Mouse (Mus musculus) embryonic facial prominence, embryonic 13.5 days (tissue): ENCODE measurements around the gene Pmf1. TPM values are rescaled to one million over a fixed set of nuclear protein-coding genes. Genes with fewer than 3 reads are reported as not detected.

Source experiments
- ATAC-seq: fragments of 200-750 bp; cut with Nextera tagmentation; 2 replicates; pipeline ENCODE4 v1.8.0; 2017; ENCODE audit warnings: low read depth; ENCODE audit not compliant: insufficient number of reproducible peaks, insufficient read depth, low FRiP score, low TSS enrichment
- H3K27ac ChIP-seq: fragments of 300-500 bp; sonication (generic); 2 replicates; pipeline ENCODE4 v1.5.1; 2015; ENCODE audit warnings: moderate library complexity, mild to moderate bottlenecking, inconsistent platforms
- H3K27me3 ChIP-seq: fragments of 300-500 bp; sonication (generic); 2 replicates; pipeline ENCODE4 v1.6.1; 2015; ENCODE audit warnings: mild to moderate bottlenecking, inconsistent platforms
- H3K36me3 ChIP-seq: fragments of 300-500 bp; sonication (generic); 2 replicates; pipeline ENCODE4 v1.6.1; 2015; ENCODE audit warnings: mild to moderate bottlenecking, inconsistent platforms
- H3K4me1 ChIP-seq: fragments of 300-500 bp; sonication (generic); 2 replicates; pipeline ENCODE4 v1.6.1; 2015; ENCODE audit warnings: inconsistent platforms
- H3K4me2 ChIP-seq: fragments of 300-500 bp; sonication (generic); 2 replicates; pipeline ENCODE4 v1.6.1; 2015; ENCODE audit warnings: moderate library complexity, mild to moderate bottlenecking, inconsistent platforms
- H3K4me3 ChIP-seq: fragments of 300-500 bp; sonication (generic); 2 replicates; pipeline ENCODE4 v1.5.1; 2015; ENCODE audit warnings: mild to moderate bottlenecking, inconsistent platforms
- H3K9ac ChIP-seq: fragments of 300-500 bp; sonication (generic); 2 replicates; pipeline ENCODE4 v1.6.1; 2015; ENCODE audit warnings: mild to moderate bottlenecking, inconsistent platforms
- H3K9me3 ChIP-seq: fragments of 300-500 bp; sonication (generic); 2 replicates; pipeline ENCODE4 v1.6.1; 2016; ENCODE audit warnings: inconsistent platforms
- WGBS: fragments of 180-500 bp; shearing (Covaris S2); methylation state at CpG from one replicate; pipeline ENCODE4 v1.1.7; 2015; ENCODE audit warnings: mixed read lengths; 5-methylcytosine and 5-hydroxymethylcytosine counted together
- polyA plus RNA-seq: library from polyadenylated mRNA; unstranded; fragments of >200 nt; fragmentation: Nextera tagmentation; extraction: Ambion mirVana; gene quantifications from 2 replicates; pipeline ENCODE4 v1.2.1, GENCODE M21; 2015

Pmf1 gene
- 121 and 153 TPM in 2 replicates for polyA plus RNA-seq

- Histone ChIP-seq H3K9me3 (no peaks in the 10 kb centered on the region), H3K4me2 (peak within 1 kb of the TSS; percentile 68), H3K9ac (peak within 1 kb of the TSS; percentile 86), H3K36me3 (peaks cover 37% of the 10 kb centered on the region), H3K27ac (peak within 1 kb of the TSS; percentile 95), H3K4me3 (peak within 1 kb of the TSS; percentile 66), H3K27me3 (no peaks in the 10 kb centered on the region), H3K4me1 (peaks cover 31% of the 10 kb centered on the region)
- peak; percentile 89 for ATAC-seq
- WGBS, result under 1% methylated on average over 54 of the region's 54 CpGs
Measured at GRCm38 (mm10) chr3:88409741-88410644, at the start of gene Pmf1. TSS of gene Pmf1 (minus strand) at chr3:88410331.

DNA sequence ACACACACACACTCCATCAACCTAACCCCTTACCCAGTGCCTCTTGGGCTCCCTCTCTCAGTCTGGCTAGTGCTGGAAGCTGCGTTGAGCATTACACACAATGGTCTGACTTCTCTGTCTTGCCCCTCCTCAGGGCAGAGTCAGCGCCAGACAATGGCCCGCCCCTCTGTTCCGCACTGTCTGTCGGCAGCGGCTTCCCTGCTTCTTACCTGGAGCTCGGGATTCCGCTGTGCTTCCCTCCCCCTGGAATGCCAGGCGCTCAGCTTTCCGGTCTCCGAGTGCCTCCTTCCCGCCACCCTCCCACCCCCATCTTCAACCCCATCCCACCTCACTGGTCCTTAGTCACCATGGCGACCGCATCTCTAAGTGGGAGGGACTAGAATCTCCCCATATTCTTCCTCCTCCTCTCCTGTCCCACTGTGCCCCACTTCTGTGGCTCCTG is 48.7 kb upstream of the Pmf1 start:
- peak overlapping the region; percentile 34 for H3K4me3 ChIP-seq
- H3K4me2 ChIP-seq, result peak overlapping the region; percentile 58
- H3K27ac ChIP-seq, result no peak overlapping the region
- H3K9me3 ChIP-seq, result no peaks in the 10 kb centered on the region
- peak overlapping the region; percentile 62 for H3K9ac ChIP-seq
- H3K36me3 ChIP-seq, result no peaks in the 10 kb centered on the region
- no peak; the same call in 1 of the 2 replicates for ATAC-seq
- H3K4me1 ChIP-seq, result peaks cover 41% of the 10 kb centered on the region
- WGBS, result 1% methylated on average over 14 of the region's 14 CpGs
- peaks cover 4% of the 10 kb centered on the region; the same call in 1 of the 2 replicates for H3K27me3 ChIP-seq

GRCm38 (mm10) chr3:88456746-88457532 is 46.8 kb upstream of the Pmf1 start:
- Histone ChIP-seq H3K27ac (no peak overlapping the region), H3K4me1 (peaks cover 44% of the 10 kb centered on the region), H3K36me3 (no peaks in the 10 kb centered on the region), H3K9me3 (no peaks in the 10 kb centered on the region), H3K4me3 (no peak overlapping the region), H3K9ac (no peak overlapping the region), H3K4me2 (no peak overlapping the region), H3K27me3 (peaks cover 4% of the 10 kb centered on the region; the same call in 1 of the 2 replicates)
- ATAC-seq, result no peak
- 72% methylated on average over 7 of the region's 7 CpGs for WGBS

DNA sequence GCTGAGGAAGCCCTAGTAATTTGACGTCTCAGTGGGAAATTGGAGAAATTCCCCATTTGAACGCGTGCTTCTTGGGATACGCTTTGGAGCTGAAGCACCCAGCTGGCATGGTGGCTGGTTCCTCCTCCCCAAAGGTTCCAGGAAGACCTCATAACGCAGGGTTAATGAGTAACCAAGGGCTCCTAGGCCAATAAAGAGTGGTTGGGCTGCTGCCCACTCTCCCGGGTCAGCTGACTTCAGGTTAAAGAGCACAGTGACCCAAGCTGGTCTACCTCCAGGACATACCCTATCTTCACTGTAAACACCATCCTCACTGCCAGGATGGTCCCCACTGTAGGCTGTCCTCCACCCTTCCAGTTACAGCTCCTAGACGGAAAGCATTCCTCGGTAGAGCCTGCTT is 46.2 kb upstream of the Pmf1 start:
- no peak overlapping the region for H3K27ac ChIP-seq
- H3K4me3 ChIP-seq, result no peak overlapping the region
- 90% methylated on average over 8 of the region's 8 CpGs for WGBS
- H3K4me2 ChIP-seq, result no peak overlapping the region
- peaks cover 43% of the 10 kb centered on the region for H3K4me1 ChIP-seq
- H3K27me3 ChIP-seq, result peaks cover 4% of the 10 kb centered on the region; the same call in 1 of the 2 replicates
- H3K9me3 ChIP-seq, result no peaks in the 10 kb centered on the region
- H3K9ac ChIP-seq, result no peak overlapping the region
- ATAC-seq, result no peak
- H3K36me3 ChIP-seq, result no peaks in the 10 kb centered on the region

DNA sequence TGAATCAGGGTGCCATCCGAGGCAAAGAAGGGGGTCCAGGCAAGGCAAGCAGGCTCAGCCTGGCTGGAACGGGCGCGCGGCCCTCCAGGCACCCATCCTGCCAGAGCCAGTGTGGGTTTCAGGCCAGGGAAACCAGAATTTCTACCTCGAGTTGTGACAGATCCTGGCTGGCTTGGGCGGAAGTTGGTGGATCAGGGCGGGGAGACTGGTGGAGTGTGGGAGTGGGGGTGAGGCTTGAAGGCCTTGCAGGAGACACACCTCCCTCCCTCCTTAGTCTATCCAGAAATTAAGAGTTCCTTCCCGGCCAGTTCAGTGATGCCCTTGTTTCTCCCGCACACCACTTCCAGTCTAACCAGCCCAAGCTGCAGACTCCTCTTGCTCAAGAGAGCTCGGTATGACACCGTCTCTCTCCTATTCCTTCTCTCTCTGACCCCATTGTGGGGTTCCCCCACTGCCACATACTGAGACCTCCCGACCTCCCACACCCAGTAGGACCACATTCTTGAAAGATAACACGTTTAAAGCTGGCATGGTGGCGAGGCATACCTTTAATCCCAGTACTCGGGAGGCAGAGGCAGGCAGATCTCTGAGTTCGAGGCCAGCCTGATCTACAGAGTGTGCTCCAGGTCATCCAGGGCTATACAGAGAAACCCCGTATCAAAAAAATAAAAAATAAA is 45.6 kb upstream of the Pmf1 start:
- peaks cover 4% of the 10 kb centered on the region; the same call in 1 of the 2 replicates for H3K27me3 ChIP-seq
- H3K4me1 ChIP-seq, result peaks cover 37% of the 10 kb centered on the region
- H3K9me3 ChIP-seq, result no peaks in the 10 kb centered on the region
- H3K4me3 ChIP-seq, result peak overlapping the region; percentile 10
- peak overlapping the region; percentile 34 for H3K4me2 ChIP-seq
- H3K36me3 ChIP-seq, result no peaks in the 10 kb centered on the region
- 0 out of 2 replicates have a peak, but pooled peaks have one; percentile 40 for ATAC-seq
- H3K27ac ChIP-seq, result peak overlapping the region; percentile 77
- 72% methylated on average over 18 of the region's 18 CpGs for WGBS
- H3K9ac ChIP-seq, result peak overlapping the region; percentile 52

DNA sequence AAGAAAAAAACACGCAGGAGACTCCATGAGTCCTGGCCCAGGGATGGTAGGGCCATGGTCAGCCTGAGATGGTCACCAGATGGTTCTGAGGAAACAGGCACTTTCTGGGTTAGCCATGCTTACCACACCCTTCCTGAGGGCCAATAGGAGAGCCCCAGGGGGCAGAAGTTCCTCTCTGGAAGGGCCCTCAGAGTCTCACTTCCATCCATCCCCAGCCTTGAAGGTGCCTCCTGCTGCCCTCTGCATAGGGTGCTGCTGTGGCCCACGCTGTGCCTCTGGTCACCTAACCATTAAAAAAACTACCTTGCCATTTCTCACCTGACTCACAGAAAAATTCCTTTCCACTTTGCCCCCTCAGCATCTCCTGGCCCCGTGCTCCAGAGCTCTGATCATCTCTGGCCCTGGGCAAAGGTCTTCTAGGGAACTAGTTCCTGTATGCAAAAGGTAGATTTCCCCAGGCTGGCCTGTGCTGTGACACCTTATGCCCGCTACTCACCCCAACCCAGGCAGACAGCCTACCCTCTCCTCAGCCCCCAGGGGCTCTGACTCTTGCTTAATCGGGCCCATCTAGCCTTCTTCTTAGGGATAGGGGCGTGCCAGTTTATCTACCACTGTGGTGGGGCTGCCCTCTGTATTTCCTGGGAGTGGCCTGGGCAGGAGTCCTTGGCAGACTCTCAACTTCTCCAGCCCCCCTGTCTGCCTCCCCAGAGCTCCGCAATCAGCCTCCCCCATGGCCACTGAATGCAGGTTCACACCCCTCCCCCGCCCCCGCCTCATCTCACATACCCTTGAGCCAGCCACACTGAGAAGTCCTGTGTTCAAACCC is 44.8 kb upstream of the Pmf1 start:
- Histone ChIP-seq H3K4me1 (peaks cover 34% of the 10 kb centered on the region), H3K36me3 (no peaks in the 10 kb centered on the region), H3K27me3 (peaks cover 1% of the 10 kb centered on the region; the same call in 1 of the 2 replicates), H3K4me3 (peak overlapping the region; percentile 10), H3K9me3 (no peaks in the 10 kb centered on the region), H3K9ac (peak overlapping the region; percentile 52), H3K27ac (peak overlapping the region; percentile 77), H3K4me2 (peak overlapping the region; percentile 34)
- 0 out of 2 replicates have a peak, but pooled peaks have one; percentile 16 for ATAC-seq
- WGBS, result 52% methylated on average over 9 of the region's 9 CpGs

DNA sequence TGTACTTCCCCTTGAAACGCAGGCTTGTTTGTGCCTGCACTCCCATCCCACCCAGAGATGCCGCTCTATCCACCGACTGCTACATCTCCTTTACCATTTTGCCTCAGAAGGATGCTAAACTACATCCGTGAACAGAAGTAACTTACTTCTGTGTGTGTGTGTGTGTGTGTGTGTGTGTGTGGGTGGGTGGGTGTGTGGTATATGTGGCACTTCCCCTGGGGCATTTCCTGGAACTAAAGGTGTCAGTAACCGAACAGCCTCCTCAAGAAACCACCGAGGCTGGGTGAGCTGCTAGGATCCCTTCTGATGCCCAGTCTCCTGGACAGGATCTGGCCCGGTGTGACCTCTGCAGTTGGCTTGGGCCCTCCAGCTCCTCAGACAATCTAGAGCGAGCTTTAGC is 43.9 kb upstream of the Pmf1 start:
- Histone ChIP-seq H3K4me1 (peaks cover 42% of the 10 kb centered on the region), H3K4me3 (no peak overlapping the region), H3K36me3 (no peaks in the 10 kb centered on the region), H3K27ac (no peak overlapping the region), H3K4me2 (no peak overlapping the region), H3K9ac (no peak overlapping the region), H3K9me3 (no peaks in the 10 kb centered on the region), H3K27me3 (no peaks in the 10 kb centered on the region)
- no peak for ATAC-seq
- 62% methylated on average over 8 of the region's 8 CpGs for WGBS

GRCm38 (mm10) chr3:88453369-88453768 is 43.2 kb upstream of the Pmf1 start:
- Histone ChIP-seq H3K27me3 (no peaks in the 10 kb centered on the region), H3K9ac (no peak overlapping the region), H3K9me3 (no peaks in the 10 kb centered on the region), H3K4me1 (peaks cover 38% of the 10 kb centered on the region), H3K4me2 (no peak overlapping the region), H3K4me3 (no peak overlapping the region), H3K36me3 (no peaks in the 10 kb centered on the region), H3K27ac (no peak overlapping the region)
- 42% methylated on average over 8 of the region's 8 CpGs for WGBS
- no peak for ATAC-seq

GRCm38 (mm10) chr3:88452716-88453115 is 42.6 kb upstream of the Pmf1 start:
- H3K27ac ChIP-seq, result no peak overlapping the region
- no peak overlapping the region for H3K4me3 ChIP-seq
- H3K9me3 ChIP-seq, result no peaks in the 10 kb centered on the region
- 0 out of 2 replicates have a peak, but pooled peaks cover 3% of the 10 kb centered on the region for H3K36me3 ChIP-seq
- H3K4me1 ChIP-seq, result peaks cover 32% of the 10 kb centered on the region
- no peak overlapping the region for H3K4me2 ChIP-seq
- H3K9ac ChIP-seq, result no peak overlapping the region
- WGBS, result 84% methylated on average over 6 of the region's 6 CpGs
- no peaks in the 10 kb centered on the region for H3K27me3 ChIP-seq
- ATAC-seq, result no peak

DNA sequence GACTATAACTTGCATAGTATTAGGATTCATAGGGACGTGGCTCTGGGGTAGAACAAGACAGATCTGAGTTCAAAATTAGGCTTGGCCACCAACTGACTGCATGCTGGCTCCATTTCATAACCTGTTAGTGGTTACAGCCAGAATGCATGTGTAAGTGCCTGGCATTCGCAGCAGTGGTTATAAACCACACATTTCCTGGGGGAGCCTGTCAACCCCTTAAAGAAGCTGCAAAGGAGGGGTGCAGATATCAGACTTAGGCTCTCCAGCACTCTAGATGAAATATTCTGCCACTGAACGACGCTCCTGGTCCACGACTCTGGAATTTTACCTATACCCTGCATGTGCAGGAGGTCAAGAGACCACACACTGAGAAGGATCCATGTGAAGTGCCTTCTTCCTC is 42.1 kb upstream of the Pmf1 start:
- H3K36me3 ChIP-seq, result 0 out of 2 replicates have a peak, but pooled peaks cover 3% of the 10 kb centered on the region
- no peak overlapping the region for H3K4me2 ChIP-seq
- no peaks in the 10 kb centered on the region for H3K9me3 ChIP-seq
- H3K4me3 ChIP-seq, result no peak overlapping the region
- H3K4me1 ChIP-seq, result peaks cover 32% of the 10 kb centered on the region
- WGBS, result 69% methylated on average over 5 of the region's 5 CpGs
- H3K27ac ChIP-seq, result no peak overlapping the region
- H3K9ac ChIP-seq, result no peak overlapping the region
- ATAC-seq, result no peak
- H3K27me3 ChIP-seq, result no peaks in the 10 kb centered on the region
